Mouse (Mus musculus): ENCODE results near the gene Spata20.

Spata20 gene

DNA sequence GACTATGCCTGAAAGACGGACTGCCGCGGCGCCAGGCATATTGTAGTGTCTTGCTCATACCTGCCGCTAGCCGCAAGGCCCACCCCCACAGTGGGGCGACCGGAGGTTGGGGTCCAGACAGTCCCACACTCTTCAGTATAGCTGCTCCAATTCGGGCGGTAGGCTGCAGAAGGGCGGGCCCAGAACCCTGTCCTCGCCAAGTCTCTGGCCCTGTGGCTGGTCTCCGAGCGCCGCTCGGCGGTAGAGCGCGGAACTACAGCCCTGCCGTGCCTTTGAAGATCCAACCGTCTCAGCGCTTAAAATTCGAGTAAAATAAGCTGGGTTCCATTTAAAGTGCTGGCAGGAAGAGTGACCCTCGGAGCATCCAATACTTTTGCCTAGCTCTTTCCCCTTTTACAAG lies at the start of gene Spata20:
Gene Spata20 (minus strand): TSS at position 179 of the 400 bp plus-strand sequence.
- DNase-seq (ENCODE audit: low spot score), result peak; percentile 89

DNA sequence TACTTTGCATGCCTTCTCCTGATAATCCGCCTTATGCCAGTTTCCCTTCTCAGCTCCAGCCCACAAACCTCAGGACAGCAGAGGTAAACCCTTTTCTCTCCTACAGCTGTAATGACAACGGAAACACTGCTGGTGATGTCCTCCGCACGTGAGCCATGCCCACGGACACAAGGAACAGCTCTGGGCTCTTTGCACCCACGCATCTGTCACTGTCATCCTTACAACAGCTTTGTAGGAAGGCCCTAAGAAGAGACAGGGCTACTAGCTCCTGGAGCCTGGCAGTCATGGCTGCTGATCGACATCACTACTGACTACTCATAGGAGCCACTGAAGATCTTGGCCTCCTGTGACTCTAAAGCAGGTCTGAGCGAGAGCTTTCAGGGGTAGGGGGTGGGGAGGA lies 47.2 kb upstream of the Spata20 start:
- DNase-seq (ENCODE audit: low spot score), result no peak

DNA sequence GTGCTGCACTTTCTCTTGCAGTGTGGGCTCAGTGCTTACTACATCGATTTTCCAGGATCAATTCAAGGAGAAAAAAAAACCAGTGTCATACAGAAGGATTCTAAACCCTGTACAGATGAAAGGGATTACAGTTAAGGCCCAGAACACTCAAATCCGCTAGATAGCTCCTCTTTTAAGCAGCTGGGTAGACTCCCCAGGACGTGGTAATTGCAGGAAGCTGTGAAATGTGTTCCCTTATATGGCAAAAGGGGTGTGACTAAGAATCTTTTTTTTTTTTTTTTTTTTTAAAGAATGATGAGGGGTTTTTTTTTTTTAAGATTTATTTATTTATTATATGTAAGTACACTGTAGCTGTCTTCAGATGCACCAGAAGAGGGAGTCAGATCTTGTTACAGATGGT lies 42.9 kb upstream of the Spata20 start:
- DNase-seq (ENCODE audit: low spot score), result no peak

DNA sequence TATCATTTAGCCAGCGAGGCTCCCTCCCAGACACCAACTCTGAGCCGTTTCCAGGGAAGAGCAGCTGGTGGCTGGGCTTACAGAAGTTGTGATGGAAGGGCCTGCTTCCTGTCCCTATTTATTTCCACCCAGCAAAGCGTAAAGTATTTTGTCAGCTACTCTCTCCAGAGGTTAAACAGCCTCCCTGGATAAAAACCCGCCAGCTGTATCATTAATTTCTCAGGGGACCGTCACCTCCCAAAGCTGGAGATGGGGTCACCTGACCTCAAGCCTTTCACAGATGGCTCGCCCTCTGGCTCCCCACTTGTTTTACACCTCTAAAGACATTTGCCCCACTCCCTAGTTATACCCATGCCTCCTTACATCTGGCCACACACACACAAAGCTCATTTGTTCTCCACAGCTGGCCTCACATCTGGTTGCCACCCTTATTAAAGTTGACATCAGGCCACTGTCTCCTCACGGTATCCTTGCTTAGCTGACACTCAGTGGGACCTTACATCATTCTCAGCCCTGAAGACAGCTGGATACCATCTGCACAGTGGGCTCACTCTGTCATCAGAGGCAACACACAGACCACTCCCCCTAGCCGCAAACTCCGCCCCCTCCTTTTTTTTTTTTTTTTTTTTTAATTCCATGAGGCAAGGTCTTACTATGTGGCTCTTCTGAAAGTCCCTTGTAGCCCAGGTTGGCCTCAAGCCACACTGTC lies 40.3 kb upstream of the Spata20 start:
- DNase-seq (ENCODE audit: low spot score), result no peak

DNA sequence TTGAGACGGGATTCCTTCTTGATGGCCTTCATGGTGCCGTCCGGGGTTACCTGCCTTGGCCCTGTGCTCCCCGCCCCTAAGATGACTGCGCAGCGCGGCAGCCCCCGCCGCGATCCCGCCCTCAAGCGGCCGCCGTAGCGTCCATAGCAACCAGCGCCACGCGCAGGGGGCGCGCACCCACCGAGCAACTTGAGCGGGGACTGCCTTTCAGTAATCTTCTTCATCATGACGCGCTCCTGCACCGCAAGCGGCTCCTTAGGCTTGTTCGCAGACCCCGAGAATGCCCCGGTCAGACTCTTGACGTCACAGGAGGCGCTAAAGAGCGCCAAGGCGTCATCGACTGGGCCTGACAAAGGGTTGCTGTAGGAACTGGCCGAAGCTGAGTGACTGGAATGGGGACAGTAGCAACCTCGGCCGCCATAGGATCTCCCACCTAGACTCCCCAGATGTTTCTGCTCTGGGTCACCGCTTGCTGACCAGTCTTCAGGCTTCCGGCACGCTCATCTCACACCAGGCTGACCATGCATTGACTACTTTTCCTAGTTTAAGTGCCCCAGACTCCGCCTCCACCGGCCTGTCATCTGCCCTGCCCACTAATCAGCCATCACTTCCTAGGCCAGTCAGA lies 35.4 kb upstream of the Spata20 start, which contains the start of gene Mycbpap:
Gene Mycbpap (minus strand): TSS at position 524 of the 625 bp plus-strand sequence.
- peak; percentile 35 for DNase-seq (ENCODE audit: low spot score)

DNA sequence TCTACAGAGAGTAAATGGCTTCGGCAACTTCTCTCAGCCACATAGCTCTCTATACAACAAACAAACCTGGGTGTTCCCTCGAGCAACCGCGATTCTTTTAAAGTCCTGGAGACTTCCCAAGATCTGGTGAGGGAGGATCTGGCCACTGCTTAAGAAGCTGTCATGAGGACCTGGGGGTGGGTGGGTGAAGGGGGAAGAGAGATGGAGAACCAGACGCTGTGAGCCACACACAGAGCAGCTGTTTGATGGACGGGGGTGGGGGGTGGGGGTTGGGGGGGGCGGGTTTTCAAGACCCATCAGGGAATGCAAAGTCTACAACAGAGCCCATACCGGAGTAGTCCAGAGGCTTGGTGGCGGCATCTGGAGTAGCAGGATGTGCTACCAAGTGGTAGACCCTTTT lies 27.5 kb upstream of the Spata20 start:
- DNase-seq (ENCODE audit: low spot score), result no peak

DNA sequence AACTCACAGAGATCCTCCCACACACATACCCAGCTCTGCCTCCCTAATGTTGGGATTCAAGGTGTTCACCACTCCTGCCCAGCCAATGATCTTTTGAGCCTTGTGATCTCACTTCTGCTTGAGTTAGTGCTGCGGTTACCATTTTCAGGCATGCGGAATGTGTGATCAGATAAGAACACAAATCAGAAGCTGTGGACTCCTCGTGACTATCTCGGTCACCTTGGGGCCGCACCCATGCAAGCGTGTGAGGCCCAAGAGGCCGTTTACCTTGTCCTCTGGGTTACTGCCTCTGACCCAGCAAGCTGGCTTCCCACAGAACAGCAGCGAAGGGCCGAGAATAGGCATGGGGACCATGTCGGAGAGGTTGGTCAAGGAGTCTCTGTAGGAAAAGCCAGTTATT lies 23.0 kb upstream of the Spata20 start:
- DNase-seq (ENCODE audit: low spot score), result no peak

DNA sequence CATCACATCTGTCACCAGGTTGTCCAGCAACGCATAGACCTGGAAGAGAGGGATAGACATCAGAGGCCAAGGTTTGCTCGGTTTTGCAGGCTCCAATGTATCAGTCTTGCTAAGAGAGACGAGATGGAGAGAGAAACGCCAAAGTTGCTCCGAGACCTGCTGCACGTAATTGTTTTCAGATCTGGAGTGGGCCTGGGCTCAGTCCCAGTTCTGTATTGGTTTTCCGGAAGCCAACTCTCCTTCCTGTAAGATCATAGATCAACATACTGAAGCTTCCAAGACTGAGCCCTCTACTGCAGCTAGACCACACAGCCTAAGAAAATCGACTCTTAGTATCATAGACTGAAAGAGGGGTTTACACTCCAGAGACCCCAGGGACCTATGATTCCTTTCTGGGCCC lies 15.5 kb upstream of the Spata20 start:
- no peak for DNase-seq (ENCODE audit: low spot score)

DNA sequence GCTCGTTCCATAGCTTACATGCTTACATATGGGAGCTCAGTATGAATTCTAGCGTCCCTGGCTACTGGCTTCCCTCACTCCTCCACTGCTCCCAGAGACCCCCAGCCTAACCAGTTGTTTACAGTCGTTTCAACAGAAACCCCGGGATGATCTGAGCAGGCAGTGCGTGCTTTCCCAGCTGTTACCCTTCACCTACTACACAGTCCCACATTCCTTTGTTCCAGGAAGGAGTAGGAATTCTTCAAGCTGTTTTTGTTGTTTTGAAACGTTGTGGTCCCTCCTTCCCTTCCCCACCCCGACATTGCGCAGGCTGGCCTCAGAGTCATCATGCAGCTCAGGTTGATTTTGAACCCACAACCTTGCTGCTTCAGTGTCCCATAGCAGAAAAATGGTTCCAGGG lies 14.4 kb upstream of the Spata20 start:
- no peak for DNase-seq (ENCODE audit: low spot score)

DNA sequence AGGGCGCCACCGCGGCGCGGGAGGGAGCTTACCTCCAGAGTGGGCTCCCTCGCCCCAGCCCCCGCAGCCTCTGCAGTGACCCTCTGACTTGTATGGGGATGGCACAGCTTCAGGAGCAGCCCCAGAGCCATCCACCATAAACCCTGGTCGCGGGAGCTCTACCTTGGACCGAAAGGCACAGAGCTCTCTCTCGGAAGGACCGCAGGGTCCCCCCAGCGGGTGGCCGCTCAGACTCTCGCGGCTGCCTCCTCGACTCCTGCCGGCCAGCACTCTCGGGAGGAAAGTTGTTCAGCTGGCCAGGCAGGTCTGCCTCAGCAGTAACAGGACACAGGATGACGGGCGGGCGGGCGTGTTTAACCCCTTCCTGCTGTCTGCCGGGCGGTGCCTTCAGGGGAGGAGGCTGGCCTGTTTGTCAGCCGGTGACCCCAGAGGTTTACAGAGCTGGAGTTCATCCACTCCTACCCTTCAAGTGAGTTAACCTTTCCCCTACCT lies 13.7 kb upstream of the Spata20 start, which contains the start of gene Epn3:
Gene Epn3 (minus strand): TSS at position 314 of the 492 bp plus-strand sequence.
- peak; percentile 41 for DNase-seq (ENCODE audit: low spot score)

DNA sequence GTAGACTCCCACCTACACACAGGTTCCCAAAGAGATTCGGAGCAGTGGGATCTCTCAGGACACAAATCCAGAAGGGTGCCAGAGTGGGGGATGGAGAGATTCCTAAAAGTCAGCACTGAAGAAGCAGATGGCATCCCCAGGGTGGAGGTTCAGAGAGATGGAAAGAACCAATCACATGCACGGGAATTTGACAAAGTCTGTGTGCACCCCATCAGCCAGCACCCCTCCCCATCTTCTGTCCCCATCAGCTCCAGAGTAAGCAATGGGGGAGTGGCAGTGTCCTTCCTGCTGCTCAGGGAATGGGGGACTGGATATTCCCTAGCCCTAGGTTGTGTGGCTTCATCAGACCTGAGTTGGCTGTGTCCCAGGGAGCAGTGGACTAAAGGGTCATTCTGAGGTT lies 13.1 kb upstream of the Spata20 start:
- no peak for DNase-seq (ENCODE audit: low spot score)

DNA sequence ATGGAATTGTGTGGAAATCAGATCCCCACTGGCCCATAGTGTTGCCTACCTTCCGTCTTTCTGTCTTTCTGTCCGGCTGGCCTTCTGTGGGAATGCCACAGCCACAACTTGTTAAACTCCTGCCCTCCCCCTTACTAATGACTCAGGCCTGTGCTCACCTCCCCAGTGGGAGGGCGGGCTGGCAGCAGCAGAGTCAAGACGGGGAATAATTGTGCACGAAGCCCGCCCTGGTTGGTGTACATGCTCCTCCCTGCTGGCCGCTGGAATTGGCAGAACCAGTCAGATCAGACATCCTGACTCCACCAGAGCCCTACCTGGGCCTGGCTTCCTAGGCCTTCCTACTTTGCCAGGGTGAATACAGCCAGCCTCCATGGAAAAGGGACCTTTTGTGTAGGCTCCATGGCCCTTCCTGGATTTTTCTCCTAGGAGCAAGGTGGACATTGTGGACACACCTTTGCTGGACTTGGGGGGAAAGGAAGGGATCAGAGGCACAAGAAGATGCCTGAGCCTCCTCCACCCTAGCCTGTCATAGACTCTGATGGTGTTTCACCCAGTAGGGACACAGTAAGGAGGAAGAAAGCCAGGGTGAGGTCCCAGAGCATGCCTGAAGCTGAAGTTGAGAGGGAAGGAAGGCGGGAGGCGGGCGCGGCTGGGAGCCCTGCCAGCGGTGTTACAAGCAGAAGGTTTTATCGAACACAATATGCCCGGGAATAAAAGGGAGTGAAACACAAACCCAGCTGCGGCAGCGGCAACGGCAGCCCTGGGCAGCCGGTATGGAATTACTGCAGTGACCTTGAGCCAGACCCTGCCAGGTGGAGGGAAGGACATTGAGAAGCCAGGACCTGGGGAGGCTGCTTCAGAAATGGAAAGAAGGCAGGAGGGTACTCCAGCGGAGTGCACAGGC lies 12.4 kb upstream of the Spata20 start:
- peak; percentile 59 for DNase-seq (ENCODE audit: low spot score)

DNA sequence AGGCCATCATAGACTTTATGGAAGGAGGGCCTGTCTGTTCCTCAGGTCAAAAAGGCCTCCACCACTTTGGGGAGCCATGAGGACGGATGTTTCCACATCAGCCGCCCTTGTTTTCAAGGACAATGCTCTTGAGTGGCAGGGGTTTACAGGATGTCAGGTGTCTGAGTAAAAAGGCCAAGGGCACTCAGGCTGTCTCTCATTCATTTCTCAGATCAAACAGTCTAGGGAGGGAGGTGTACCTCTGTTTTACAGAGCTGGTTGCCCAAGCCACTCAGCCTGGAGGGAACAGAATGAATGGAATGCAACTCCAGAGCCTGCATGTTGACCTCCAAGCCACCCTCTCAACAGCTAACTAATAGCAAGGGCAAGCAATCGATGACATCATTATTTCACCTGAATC lies 9.4 kb upstream of the Spata20 start:
- no peak for DNase-seq (ENCODE audit: low spot score)

DNA sequence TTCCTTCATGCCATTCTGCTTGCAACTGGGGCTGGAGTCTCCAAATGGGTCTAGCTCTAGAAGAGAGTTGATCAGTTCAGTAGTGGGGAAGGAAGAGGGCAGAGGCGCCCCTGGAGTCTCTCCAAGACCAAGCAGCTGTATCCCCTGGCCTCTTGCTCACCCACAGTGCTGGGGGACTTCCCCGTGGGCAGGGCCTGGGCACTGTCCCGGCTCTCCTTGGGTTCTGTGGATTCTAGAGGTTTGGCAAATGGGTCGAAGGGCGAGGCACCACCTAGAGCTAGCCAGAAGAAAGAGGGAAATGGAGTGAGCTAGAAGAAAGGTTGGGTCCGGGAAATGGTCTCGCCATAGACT lies 5.7 kb upstream of the Spata20 start:
- no peak for DNase-seq (ENCODE audit: low spot score)

DNA sequence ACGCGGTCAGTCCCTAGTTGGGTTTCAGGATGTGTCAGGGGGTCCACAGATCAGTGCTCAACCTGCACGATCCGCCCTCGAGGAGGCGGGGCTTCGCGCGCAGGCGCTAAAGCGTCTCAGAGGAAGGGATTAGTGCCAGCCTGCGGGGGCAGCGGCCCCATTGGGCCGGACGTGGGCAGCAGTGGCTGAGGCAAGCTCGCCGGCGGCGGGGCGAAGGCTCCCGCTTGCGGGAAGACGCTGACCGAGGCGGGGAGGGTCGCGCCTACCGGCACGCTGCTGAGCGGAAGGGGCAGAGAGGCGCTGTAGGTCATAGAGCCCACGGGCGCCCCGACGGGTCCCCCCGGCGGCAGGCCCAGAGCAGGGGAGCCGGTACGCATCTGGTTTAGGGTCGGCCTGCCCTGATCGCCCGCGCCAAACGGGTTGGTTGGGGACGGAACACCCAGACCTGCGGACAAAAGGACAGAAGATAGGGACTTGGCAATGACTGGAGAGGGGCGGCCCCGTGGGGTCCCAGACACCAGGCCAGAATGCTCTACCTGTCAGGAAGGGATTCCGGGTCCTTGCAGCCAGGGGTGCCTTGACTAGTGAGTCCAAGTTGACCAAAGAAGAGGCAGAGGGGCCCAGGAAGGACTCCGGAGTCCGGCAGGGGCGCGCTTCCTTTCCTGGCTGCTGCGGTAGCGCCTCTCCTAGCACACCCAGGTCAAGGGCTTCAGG lies 5.2 kb upstream of the Spata20 start:
- no peak for DNase-seq (ENCODE audit: low spot score)

DNA sequence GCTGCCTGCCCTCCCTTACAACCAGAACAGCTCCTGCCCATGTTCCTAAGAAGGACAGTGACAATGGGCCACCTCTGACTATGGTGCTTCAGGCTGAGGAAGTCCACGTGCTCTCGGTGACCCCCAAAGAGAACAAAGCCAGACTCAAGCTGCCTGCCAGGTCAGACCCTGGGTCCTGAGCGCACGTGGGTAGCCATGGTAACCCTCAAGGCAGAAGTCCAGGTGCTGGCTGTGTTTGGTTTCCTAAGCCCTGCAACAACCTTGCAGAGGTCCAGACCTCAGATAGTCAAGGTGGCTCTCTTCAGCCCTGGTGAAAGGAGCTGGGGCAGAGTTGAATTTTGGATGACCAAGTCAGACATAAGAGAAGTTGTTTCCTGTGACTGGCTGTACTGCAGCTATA lies 3.8 kb upstream of the Spata20 start:
- no peak for DNase-seq (ENCODE audit: low spot score)

DNA sequence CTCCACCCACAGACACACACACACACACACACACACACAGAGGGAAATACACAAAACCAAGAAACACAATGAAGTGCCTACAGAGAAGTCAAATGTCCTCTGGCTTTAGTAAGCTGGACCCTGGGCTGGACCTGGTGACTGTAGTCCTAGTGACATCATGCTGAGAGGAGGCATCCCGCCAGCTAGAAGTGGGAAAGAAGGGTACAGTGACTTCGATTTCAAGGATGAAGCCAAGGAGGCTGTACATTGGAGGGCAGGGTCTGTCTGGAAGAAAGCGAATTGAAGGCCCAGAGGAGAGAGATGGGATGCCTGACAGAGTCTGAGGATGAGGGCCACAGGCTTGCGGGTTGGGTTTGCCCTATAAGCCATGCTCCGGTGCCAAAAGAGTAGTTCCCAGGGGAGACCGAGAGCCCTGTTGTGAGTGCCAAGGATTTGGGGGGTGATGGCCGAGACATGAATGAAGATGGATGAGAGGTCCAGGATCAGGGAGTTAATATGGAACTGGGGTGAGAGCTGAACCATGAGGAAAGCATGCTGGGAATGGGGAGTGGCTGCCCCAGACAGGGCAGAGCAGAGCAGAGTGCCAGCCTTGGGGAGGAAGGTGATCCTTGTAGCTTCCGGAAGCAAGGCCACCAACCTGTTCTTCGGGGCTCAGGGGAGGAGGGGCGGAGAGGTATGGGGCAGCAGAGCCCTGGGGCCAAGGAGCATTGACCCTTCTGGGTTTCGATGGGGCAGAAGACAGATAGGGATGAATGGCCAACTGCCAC lies 3.0 kb upstream of the Spata20 start:
- DNase-seq (ENCODE audit: low spot score), result no peak

DNA sequence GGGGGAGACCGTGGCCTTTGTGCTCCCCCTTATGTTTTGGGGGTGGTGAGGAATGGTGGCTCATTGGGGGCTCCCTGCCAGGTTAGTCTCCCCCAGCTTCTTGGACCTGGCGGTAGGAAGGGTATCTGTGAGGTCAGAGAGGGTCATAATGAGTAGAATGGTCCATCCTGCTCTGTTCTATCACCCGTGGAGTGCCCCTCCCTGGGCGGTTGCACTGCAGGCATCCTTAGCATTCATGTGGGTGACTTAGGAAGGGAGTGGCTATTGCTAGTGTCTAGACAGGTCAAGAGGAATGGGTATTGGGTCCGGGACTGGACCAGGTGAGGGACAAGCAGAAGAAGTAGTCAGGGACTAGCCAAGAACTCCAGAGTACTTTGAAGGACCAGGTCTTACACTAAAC lies 756 bp downstream of the Spata20 start:
- DNase-seq (ENCODE audit: low spot score), result no peak

DNA sequence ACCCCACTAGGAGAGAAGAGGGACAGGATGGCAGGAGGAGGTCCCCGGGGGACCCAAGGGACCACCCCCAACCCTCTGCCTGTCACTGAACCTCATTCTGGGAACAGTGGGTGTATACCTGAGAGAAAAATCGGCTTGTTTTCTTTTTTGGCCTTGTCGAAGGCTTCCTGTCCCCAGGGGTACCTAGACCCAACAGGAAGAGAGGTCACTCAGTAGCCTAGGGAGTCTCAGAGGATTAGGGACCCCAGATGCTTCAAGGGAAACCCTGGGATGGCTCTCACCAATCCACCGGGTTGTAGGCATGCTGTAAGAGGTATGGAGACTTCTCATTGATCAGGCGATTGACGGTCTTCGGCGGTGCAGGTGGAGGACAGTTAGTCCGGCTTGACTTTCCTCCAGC lies 1.3 kb downstream of the Spata20 start:
- DNase-seq (ENCODE audit: low spot score), result no peak

DNA sequence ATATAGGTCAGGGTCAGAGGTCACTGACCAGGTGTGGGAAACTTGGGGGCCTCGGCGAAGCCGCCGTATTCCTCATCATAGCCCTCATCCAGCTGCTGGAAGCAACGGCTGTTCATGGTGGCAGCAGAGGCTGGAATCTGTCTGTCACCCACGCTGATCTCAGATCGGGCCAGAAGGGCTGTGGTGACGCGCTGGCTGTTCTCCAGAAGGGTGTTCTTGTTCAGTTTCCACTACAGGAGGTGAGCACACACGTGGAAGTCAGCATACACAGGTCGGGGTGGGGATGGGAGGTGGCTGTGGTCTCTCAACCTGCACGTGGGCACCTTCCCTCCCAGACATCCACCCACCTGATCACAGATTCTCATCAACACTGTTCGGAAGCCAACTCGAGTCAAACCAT lies 2.1 kb downstream of the Spata20 start:
- DNase-seq (ENCODE audit: low spot score), result no peak

DNA sequence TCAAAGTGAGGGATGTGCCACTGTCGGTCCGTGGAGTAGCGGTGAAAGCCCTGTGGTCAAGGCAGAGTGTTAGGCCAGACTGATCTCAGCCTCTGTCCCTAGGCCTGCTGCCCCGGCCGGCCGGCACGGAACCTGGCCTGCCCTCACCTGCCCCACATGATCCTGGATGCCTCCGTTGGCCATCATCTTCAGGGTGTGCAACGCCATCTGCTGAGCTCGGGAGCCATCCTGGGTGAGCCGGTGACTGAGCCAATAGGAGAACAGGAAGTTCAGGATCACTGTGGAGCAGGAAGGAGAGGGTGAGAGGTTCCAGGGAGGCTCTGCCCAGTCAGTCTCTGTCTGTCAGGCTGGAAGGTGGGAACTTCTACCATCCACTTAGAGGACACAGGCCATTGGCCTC lies 2.5 kb downstream of the Spata20 start:
- DNase-seq (ENCODE audit: low spot score), result no peak
